Mouse (Mus musculus) stomach, embryonic 14.5 days (tissue): ENCODE measurements at regions not wholly inside any gene's neighbourhood (a gene's known extent, or its start where the extent isn't known, plus 50 kb on each side); places are given as distances from the start of the nearest gene placed in this dataset.

ENCODE experiments used
- ATAC-seq: fragments of 200-750 bp; cut with Nextera tagmentation; 2 replicates; pipeline ENCODE4 v1.8.0; 2017; ENCODE audit warnings: low read depth, moderate TSS enrichment; ENCODE audit not compliant: insufficient number of reproducible peaks, insufficient read depth, low FRiP score
- H3K27ac ChIP-seq: fragments of 300-500 bp; sonication (generic); 2 replicates; pipeline ENCODE4 v1.5.1; 2014; ENCODE audit warnings: mild to moderate bottlenecking, low read length, moderate library complexity, mixed read lengths
- H3K27me3 ChIP-seq: fragments of 300-500 bp; sonication (generic); 2 replicates; pipeline ENCODE4 v1.6.1; 2014; ENCODE audit warnings: low read length, control low read depth, mixed read lengths; ENCODE audit not compliant: control insufficient read depth, insufficient read depth
- H3K36me3 ChIP-seq: fragments of 300-500 bp; sonication (generic); 2 replicates; pipeline ENCODE4 v1.6.1; 2014; ENCODE audit warnings: mild to moderate bottlenecking, control low read depth, low read length, moderate library complexity, mixed read lengths; ENCODE audit not compliant: control insufficient read depth, insufficient read depth
- H3K4me1 ChIP-seq: fragments of 300-500 bp; sonication (generic); 2 replicates; pipeline ENCODE4 v1.6.1; 2014; ENCODE audit warnings: low read length, control low read depth, mixed read lengths; ENCODE audit not compliant: control insufficient read depth, insufficient read depth
- H3K4me2 ChIP-seq: fragments of 300-500 bp; sonication (generic); replicated peaks from 2 replicates; pipeline ENCODE4 v1.6.1; 2014; ENCODE audit warnings: low read depth, low read length, control low read depth
- H3K4me3 ChIP-seq: fragments of 300-500 bp; sonication (generic); 2 replicates; pipeline ENCODE4 v1.5.1; 2014; ENCODE audit warnings: low read depth, low read length, control low read depth
- H3K9ac ChIP-seq: fragments of 300-500 bp; sonication (generic); replicated peaks from 2 replicates; pipeline ENCODE4 v1.6.1; 2014; ENCODE audit warnings: low read depth, mild to moderate bottlenecking, control low read depth, low read length, moderate library complexity, mixed read lengths
- H3K9me3 ChIP-seq: fragments of 300-500 bp; sonication (generic); 2 replicates; pipeline ENCODE4 v1.6.1; 2016; ENCODE audit warnings: low read depth, low read length, control low read depth; ENCODE audit not compliant: control insufficient read depth
- whole genome bisulfite sequencing: fragments of 180-500 bp; shearing (Covaris S2); extraction: QIAGEN DNeasy Blood & Tissue Kit; methylation state at CpG from one replicate; pipeline ENCODE4 v1.1.7; 2014; 5-methylcytosine and 5-hydroxymethylcytosine counted together

GRCm38 (mm10) chr13:91372130-91372875 lies 87.8 kb upstream of the Ssbp2 start:
- Histone ChIP-seq H3K4me2 (no peak overlapping the region), H3K36me3 (no peaks in the 10 kb centered on the region), H3K4me3 (no peak overlapping the region), H3K9ac (no peak overlapping the region), H3K27ac (peak overlapping the region; percentile 99), H3K9me3 (no peaks in the 10 kb centered on the region), H3K27me3 (no peaks in the 10 kb centered on the region), H3K4me1 (peaks cover 19% of the 10 kb centered on the region)
- ATAC-seq = no peak
- WGBS = 59% methylated on average over 11 of the region's 11 CpGs

GRCm38 (mm10) chr13:91374141-91374540 lies 85.9 kb upstream of the Ssbp2 start:
- Histone ChIP-seq H3K4me2 (no peak overlapping the region), H3K27ac (peak overlapping the region; percentile 56; the same call in 1 of the 2 replicates), H3K9me3 (no peaks in the 10 kb centered on the region), H3K27me3 (no peaks in the 10 kb centered on the region), H3K4me1 (peaks cover 19% of the 10 kb centered on the region), H3K4me3 (no peak overlapping the region), H3K9ac (no peak overlapping the region), H3K36me3 (no peaks in the 10 kb centered on the region)
- 14% methylated on average over 3 of the region's 3 CpGs for WGBS
- ATAC-seq = no peak

GRCm38 (mm10) chr13:91376556-91376955 lies 83.5 kb upstream of the Ssbp2 start:
- Histone ChIP-seq H3K4me2 (no peak overlapping the region), H3K9ac (no peak overlapping the region), H3K4me3 (no peak overlapping the region), H3K4me1 (peaks cover 16% of the 10 kb centered on the region), H3K36me3 (no peaks in the 10 kb centered on the region), H3K27me3 (no peaks in the 10 kb centered on the region), H3K9me3 (no peaks in the 10 kb centered on the region), H3K27ac (no peak overlapping the region)
- WGBS = 74% methylated on average over 3 of the region's 3 CpGs
- no peak for ATAC-seq

GRCm38 (mm10) chr13:91377428-91377827 lies 82.7 kb upstream of the Ssbp2 start:
- H3K9ac ChIP-seq = no peak overlapping the region
- H3K36me3 ChIP-seq = no peaks in the 10 kb centered on the region
- H3K9me3 ChIP-seq = no peaks in the 10 kb centered on the region
- no peak for ATAC-seq
- no peak overlapping the region for H3K27ac ChIP-seq
- no peak overlapping the region for H3K4me2 ChIP-seq
- H3K4me1 ChIP-seq = peaks cover 7% of the 10 kb centered on the region; the same call in 1 of the 2 replicates
- WGBS = 94% methylated on average over 7 of the region's 7 CpGs
- H3K4me3 ChIP-seq = no peak overlapping the region
- H3K27me3 ChIP-seq = no peaks in the 10 kb centered on the region

- Histone ChIP-seq H3K4me1 (0 out of 2 replicates have a peak, but pooled peaks cover 5% of the 10 kb centered on the region), H3K36me3 (no peaks in the 10 kb centered on the region), H3K27me3 (no peaks in the 10 kb centered on the region), H3K9me3 (no peaks in the 10 kb centered on the region), H3K27ac (no peak overlapping the region), H3K4me2 (no peak overlapping the region), H3K4me3 (no peak overlapping the region), H3K9ac (no peak overlapping the region)
- no peak for ATAC-seq
- WGBS = 87% methylated on average over 9 of the region's 9 CpGs
Observed at GRCm38 (mm10) chr13:91377972-91378371, 82.1 kb upstream of the Ssbp2 start.

GRCm38 (mm10) chr13:91385393-91385792 lies 74.7 kb upstream of the Ssbp2 start:
- Histone ChIP-seq H3K4me1 (no peaks in the 10 kb centered on the region), H3K4me3 (no peak overlapping the region), H3K9me3 (no peaks in the 10 kb centered on the region), H3K27me3 (no peaks in the 10 kb centered on the region), H3K36me3 (no peaks in the 10 kb centered on the region), H3K9ac (no peak overlapping the region), H3K4me2 (no peak overlapping the region), H3K27ac (no peak overlapping the region)
- ATAC-seq = no peak
- 76% methylated on average over 4 of the region's 4 CpGs for WGBS

GRCm38 (mm10) chr13:91387913-91388312 lies 72.2 kb upstream of the Ssbp2 start:
- Histone ChIP-seq H3K4me2 (no peak overlapping the region), H3K4me3 (no peak overlapping the region), H3K27ac (no peak overlapping the region), H3K27me3 (no peaks in the 10 kb centered on the region), H3K9me3 (no peaks in the 10 kb centered on the region), H3K36me3 (no peaks in the 10 kb centered on the region), H3K9ac (no peak overlapping the region), H3K4me1 (no peaks in the 10 kb centered on the region)
- ATAC-seq = no peak
- 61% methylated on average over 10 of the region's 10 CpGs for WGBS

- no peak overlapping the region for H3K4me3 ChIP-seq
- no peak for ATAC-seq
- no peak overlapping the region for H3K9ac ChIP-seq
- no peaks in the 10 kb centered on the region for H3K36me3 ChIP-seq
- no peaks in the 10 kb centered on the region for H3K9me3 ChIP-seq
- H3K4me1 ChIP-seq = no peaks in the 10 kb centered on the region
- H3K27me3 ChIP-seq = no peaks in the 10 kb centered on the region
- no peak overlapping the region for H3K4me2 ChIP-seq
- 83% methylated on average over 2 of the region's 2 CpGs for WGBS
- no peak overlapping the region for H3K27ac ChIP-seq
Observed at GRCm38 (mm10) chr13:91403632-91404031, 56.5 kb upstream of the Ssbp2 start.

- no peak overlapping the region for H3K9ac ChIP-seq
- H3K27ac ChIP-seq = no peak overlapping the region
- WGBS = 76% methylated on average over 2 of the region's 2 CpGs
- ATAC-seq = no peak
- H3K36me3 ChIP-seq = no peaks in the 10 kb centered on the region
- no peak overlapping the region for H3K4me2 ChIP-seq
- no peaks in the 10 kb centered on the region for H3K27me3 ChIP-seq
- no peak overlapping the region for H3K4me3 ChIP-seq
- no peaks in the 10 kb centered on the region for H3K4me1 ChIP-seq
- H3K9me3 ChIP-seq = no peaks in the 10 kb centered on the region
Observed at GRCm38 (mm10) chr13:91405027-91405426, 55.1 kb upstream of the Ssbp2 start.
